Mouse (Mus musculus) lung, postnatal 0 days (tissue): ENCODE measurements around the gene Uncx.

Experiments
- CTCF ChIP-seq: IDR thresholded peaks from 2 replicates; pipeline ENCODE4 v1.5.1; 2016; ENCODE audit warnings: antibody characterized with exemption, mild to moderate bottlenecking
- EP300 ChIP-seq: IDR thresholded peaks from 2 replicates; pipeline ENCODE4 v1.6.1; 2016; ENCODE audit warnings: antibody characterized with exemption, mild to moderate bottlenecking, control low read depth

DNA sequence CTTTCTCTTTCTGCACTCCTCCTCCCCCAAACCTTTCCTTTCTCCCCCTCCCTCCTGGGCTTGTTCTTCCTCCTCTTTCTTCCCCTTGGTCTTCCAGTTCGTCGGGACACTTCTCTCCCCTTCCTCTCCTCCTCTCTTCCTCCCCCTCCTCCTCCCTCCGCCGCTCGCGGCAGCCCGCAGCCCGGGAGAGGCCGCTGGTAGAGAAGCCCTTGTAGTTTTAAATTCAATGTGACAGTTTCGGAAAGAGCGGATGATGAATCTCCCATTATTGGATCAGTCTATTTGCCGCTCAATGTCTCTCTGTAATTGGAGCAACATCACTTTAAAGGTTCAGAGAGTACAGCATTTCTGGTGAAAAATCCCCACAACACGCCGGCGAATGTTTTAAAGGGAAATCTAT is at the start of gene Uncx:
- TF ChIP-seq CTCF = no peak
- TF ChIP-seq EP300 = no peak
